Mouse (Mus musculus): ENCODE results near the gene Cd164l2. TPM values are rescaled to one million over a fixed set of nuclear protein-coding genes. Genes with fewer than 3 reads are reported as not detected.

Cd164l2 gene
- polyA plus RNA-seq, 1 experiment from 2014 or later, result 0.51 TPM

DNA sequence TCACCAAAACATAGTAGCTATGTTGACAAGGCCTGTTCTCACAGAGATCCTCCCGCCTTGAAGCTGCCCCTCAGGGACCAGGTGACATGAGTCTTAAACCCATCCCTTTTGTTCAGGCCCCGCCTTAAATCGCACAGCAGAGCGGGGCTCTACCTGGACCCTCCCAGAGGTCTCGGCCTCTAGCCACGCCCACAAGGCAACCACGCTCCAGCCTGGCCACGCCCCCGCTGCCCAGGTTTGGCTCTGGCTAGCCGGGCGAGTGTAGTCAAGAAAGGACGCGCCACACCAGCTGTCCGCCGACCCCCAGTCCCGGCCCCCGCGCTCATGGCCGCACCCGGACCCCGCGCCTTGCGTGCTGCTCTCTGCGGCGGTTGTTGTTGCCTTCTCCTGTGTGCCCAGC is 8.7 kb downstream of the Cd164l2 start:
- no peak for DNase-seq (ENCODE audit: low read depth, low spot score)
- H3K27me3 ChIP-seq, result no peaks in the 10 kb centered on the region
- CTCF ChIA-PET, result interaction anchor here (1.2 to 2.0 kb wide), 2 partner anchors 77 kb away, joined by 3 to 8 read pairs; no protein-coding TSS in a partner anchor

DNA sequence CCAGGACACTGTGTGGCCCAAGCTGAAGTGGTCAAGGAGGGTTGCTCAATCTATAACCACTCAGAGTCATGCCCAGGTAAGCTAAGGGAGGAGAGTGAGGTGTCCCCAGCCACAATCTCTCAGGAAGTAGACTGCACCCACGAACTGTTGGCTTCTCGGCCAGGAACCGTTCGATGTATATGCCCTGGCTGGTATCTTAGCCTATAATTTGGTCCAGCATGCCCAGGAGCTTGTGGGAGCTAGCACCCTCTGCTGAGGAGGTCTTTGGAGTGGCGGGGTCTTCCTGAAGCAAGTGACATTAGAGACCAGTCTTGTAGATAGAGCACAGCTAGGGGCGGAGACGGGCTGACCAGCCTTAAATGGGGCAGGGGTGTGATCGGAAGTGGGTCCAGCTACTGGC is 9.8 kb downstream of the Cd164l2 start:
- CTCF ChIA-PET, result interaction anchor here (2.0 kb wide), 1 partner anchor 76 kb away, joined by 8 read pairs; no protein-coding TSS in a partner anchor
- DNase-seq (ENCODE audit: low read depth, low spot score) (no peak), ATAC-seq (no peak)
- in situ Hi-C loops (cut with MboI; ENCODE audit: low pct_unique_long_range_greater_than_20kb), result no loop called here
- POLR2A ChIA-PET, result interaction anchor here (0.5 kb wide), 2 partner anchors 147 to 1405 kb away, joined by 3 to 4 read pairs; no protein-coding TSS in a partner anchor
- no peaks in the 10 kb centered on the region for H3K27me3 ChIP-seq
- no peak for TF ChIP-seq CTCF (IDR thresholded peaks at IDR 0.05)

More for the DNA sequence above, 8.7 kb downstream of the Cd164l2 start:
- no peak for ATAC-seq
- POLR2A ChIA-PET, result no interaction called here
- TF ChIP-seq CTCF (IDR thresholded peaks at IDR 0.05), result no peak
- in situ Hi-C loops (cut with MboI; ENCODE audit: low pct_unique_long_range_greater_than_20kb), result no loop called here

DNA sequence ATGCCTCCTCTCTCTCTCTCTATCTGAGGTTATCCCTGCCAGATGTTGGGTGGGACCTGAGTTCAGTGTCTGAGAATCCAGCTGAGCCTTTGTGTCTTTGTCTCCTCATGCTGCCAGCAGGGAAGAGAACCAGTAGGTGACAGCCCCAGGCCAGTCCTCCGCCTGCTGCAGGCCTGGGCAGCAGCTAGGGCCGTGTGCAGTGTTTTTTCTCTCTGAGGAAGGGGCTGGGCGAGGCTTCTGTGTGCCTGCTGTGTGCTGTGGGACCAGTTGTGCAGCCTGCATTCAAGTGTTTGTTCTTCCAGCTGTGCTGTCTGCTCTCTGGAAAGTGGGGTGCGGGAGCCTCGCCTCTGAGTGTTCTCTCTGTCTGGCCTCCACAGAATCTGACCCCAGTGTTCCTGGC is 11.9 kb downstream of the Cd164l2 start:
- no peak for DNase-seq (ENCODE audit: low read depth, low spot score)
- ChIA-PET CTCF (no interaction called here), POLR2A (no interaction called here)
- H3K27me3 ChIP-seq, result no peaks in the 10 kb centered on the region
- no peak for ATAC-seq
- no peak for TF ChIP-seq CTCF (IDR thresholded peaks at IDR 0.05)
- in situ Hi-C loops (cut with MboI; ENCODE audit: low pct_unique_long_range_greater_than_20kb), result no loop called here

DNA sequence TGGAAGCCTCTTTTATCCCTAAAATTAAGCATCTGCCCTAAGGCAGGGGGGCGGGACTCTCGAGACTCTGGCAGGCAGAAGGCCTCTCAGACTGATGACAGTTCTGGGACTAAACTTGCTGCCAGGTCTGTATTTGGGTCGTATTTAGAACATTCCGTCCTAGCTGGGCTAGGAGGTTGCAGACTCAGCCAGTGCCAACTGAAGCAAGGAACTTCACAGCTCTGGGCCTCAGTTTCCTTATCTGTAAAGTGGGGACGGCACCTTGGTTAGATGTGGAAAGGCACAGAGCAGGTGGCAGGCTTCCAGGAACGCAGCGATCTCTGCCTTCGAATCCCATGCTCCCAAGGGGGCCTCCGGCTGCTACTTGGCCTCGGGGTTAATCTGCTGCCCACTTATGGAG is 14.1 kb downstream of the Cd164l2 start:
- H3K27me3 ChIP-seq, result no peaks in the 10 kb centered on the region
- ATAC-seq (no peak), DNase-seq (ENCODE audit: low read depth, low spot score) (no peak)
- CTCF ChIA-PET, result no interaction called here
- no peak for TF ChIP-seq CTCF (IDR thresholded peaks at IDR 0.05)
- POLR2A ChIA-PET, result no interaction called here
- in situ Hi-C loops (cut with MboI; ENCODE audit: low pct_unique_long_range_greater_than_20kb), result no loop called here

DNA sequence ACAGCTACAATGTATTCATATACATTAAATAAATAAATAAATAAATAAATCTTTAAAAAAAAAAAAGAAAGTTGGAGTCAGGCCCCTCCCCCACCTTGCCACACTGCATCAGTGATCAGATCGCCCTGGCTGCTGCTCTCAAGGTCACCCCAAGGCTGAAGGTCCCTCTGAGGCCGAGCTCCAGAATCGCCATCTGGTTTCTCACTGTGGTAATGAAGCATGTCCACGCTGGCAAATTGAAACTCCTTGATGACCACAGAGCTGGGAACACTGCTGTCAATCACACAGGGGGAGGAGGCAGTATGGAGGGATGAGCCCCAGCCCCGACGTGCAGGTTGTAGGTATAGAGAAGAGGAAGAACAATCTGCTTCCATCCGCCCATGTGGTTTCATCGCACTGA is 15.7 kb downstream of the Cd164l2 start:
- no peak for ATAC-seq
- no peaks in the 10 kb centered on the region for H3K27me3 ChIP-seq
- DNase-seq (ENCODE audit: low read depth, low spot score), result no peak
- POLR2A ChIA-PET, result interaction anchor here (0.7 kb wide), 1 partner anchor 214 kb away, joined by 5 read pairs; no protein-coding TSS in a partner anchor
- TF ChIP-seq CTCF (IDR thresholded peaks at IDR 0.05), result no peak
- CTCF ChIA-PET, result no interaction called here
- in situ Hi-C loops (cut with MboI; ENCODE audit: low pct_unique_long_range_greater_than_20kb), result no loop called here

DNA sequence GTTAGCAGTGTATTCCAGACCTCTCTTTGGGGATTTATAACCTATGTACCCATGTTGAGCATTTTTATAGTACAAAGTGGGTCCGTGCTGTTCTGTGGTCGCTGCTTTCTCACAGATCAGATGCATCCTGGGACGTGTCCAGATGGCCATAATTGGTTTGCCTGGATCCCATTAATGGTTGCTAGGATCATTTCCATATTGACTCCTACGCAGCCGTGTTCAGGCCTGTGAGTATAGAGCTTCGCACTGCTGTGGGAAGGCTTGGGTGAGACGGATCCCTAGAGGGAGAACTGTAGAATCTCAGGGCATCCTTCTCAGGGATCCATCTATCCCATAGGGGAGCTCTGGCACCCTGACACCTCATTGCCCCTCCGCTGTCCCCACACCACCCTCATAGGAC is 17.7 kb downstream of the Cd164l2 start:
- TF ChIP-seq CTCF (IDR thresholded peaks at IDR 0.05), result no peak
- DNase-seq (ENCODE audit: low read depth, low spot score), result no peak
- ChIA-PET CTCF (no interaction called here), POLR2A (no interaction called here)
- H3K27me3 ChIP-seq, result no peaks in the 10 kb centered on the region
- in situ Hi-C loops (cut with MboI; ENCODE audit: low pct_unique_long_range_greater_than_20kb), result no loop called here
- no peak for ATAC-seq

DNA sequence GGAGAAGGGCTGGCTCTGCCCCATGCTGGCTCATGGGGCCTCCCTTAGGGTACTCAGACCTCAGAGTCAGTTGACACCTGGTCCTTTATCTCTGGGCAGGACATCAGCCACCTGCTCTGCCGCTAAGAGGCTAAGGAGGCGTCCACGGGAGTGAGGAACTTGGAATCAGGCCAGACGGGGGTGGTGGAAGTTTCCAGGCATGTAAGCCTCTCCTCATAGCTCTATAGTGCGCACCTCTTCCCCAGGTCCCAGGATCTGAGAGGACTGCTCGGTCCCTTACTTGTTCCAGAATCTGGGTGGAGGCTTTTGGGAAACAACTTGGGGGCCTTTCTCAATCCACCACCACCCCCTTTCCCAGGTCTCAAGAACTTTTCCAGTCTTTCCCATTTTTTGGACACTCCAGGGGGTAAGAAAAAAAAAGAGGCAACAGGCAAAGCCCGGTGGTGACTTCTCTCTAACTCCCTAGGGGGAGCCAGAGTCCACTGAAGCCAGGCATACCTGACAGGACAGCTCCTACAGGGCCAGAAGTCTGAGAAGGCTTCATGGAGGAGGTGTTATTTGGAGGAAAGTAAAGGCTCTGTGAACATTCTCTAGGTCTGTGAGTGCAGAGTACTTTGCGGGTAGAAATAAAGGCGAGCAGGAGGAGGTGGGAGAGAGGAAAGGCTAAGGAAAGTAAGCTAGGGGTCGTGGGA is 21.5 kb downstream of the Cd164l2 start:
- in situ Hi-C loops (cut with MboI; ENCODE audit: low pct_unique_long_range_greater_than_20kb), result loop anchor here (5.0 kb wide), 1 partner anchor 69 kb away; no protein-coding TSS in a partner anchor
- no peaks in the 10 kb centered on the region for H3K27me3 ChIP-seq
- no peak for DNase-seq (ENCODE audit: low read depth, low spot score)
- TF ChIP-seq CTCF (IDR thresholded peaks at IDR 0.05), result no peak
- peak; percentile 35 for ATAC-seq
- ChIA-PET POLR2A (no interaction called here), CTCF (interaction anchor here (0.7 to 1.3 kb wide), 2 partner anchors 18 to 43 kb away, joined by 4 to 6 read pairs; no protein-coding TSS in a partner anchor)

DNA sequence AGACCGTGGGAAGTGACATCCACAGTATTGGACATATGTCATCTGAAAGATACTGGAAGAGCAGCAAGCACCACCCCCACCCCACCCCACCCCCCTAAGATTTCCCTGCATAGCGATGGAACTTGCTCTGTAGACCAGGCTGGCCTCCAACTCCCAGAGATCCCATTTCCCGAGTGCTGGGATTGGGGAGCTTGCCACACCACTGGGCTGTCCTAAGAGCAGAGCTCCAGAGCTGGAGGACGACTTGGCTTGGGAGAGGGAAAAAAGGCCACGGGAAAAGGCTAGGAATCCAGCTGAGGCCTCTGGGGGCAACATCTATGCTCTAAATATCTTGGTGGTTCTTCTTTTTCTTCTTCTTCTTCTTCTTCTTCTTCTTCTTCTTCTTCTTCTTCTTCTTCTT is 22.8 kb downstream of the Cd164l2 start:
- in situ Hi-C loops (cut with MboI; ENCODE audit: low pct_unique_long_range_greater_than_20kb), result loop anchor here (5.0 kb wide), 1 partner anchor 68 kb away; no protein-coding TSS in a partner anchor
- no peaks in the 10 kb centered on the region for H3K27me3 ChIP-seq
- CTCF ChIA-PET, result no interaction called here
- POLR2A ChIA-PET, result no interaction called here
- DNase-seq (ENCODE audit: low read depth, low spot score) (no peak), ATAC-seq (no peak)
- no peak for TF ChIP-seq CTCF (IDR thresholded peaks at IDR 0.05)

DNA sequence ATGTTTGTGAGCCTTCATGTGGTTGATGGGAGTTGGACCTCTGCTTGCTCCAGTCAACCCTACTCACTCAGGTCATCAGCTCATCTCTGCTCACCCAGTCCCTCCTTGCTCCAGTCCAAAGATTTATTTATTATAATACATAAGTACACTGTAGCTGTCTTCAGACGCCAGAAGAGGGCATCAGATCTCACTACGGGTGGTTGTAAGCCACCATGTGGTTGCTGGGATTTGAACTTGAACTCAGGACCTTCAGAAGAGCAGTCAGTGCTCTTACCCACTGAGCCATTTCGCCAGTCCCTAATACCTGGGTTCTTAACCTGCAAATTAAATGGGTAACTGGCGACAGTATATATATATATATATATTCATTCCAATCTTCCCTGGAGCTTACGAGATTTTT is 23.5 kb downstream of the Cd164l2 start:
- ChIA-PET CTCF (no interaction called here), POLR2A (no interaction called here)
- no peak for TF ChIP-seq CTCF (IDR thresholded peaks at IDR 0.05)
- in situ Hi-C loops (cut with MboI; ENCODE audit: low pct_unique_long_range_greater_than_20kb), result no loop called here
- no peaks in the 10 kb centered on the region for H3K27me3 ChIP-seq
- no peak for ATAC-seq
- no peak for DNase-seq (ENCODE audit: low read depth, low spot score)

DNA sequence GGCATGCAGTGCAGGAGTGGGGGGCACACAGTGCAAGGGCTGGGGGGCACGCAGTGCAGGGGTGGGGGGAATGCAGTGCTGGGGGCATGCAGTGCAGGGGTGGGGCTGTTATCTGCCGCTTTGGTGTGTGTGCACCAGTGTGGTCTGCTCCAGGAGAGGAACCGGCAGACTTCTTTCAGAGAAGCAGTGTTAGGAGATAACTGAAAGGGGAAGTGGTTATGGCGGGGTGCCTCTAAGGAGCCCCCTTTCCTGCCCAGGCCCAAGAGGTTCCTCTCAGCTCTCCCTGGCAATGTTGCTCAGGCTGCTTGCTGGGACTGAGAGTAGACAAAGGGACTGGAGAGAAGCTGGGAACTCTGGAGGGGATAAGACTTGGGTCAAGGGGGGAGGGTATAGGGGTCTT is 26.0 kb downstream of the Cd164l2 start:
- in situ Hi-C loops (cut with MboI; ENCODE audit: low pct_unique_long_range_greater_than_20kb), result no loop called here
- DNase-seq (ENCODE audit: low read depth, low spot score) (no peak), ATAC-seq (no peak)
- ChIA-PET CTCF (no interaction called here), POLR2A (no interaction called here)
- no peak for TF ChIP-seq CTCF (IDR thresholded peaks at IDR 0.05)
- H3K27me3 ChIP-seq, result no peaks in the 10 kb centered on the region

DNA sequence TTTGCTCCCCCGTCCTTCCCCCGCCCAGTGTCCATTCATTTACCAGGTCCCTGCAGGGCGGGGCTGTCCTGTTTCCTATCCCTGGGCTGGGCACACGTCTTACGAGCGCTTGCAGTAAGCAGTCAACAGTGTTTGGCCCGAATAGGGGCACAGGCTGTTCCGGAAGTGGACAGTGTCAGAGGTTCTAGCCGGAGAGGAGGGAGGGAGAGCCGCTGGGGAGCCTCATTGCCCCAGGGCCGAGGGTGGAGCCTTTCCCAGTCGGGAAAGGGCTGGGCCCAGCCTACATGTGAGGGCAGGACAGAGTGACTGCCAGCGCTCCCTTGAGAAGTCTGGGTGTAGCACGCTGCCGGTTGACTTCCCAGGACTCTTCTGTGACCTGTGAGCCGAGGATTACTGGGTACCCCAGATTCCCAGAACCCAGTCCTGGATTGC is 28.6 kb downstream of the Cd164l2 start, which contains the start of gene Map3k6:
Gene Map3k6, plus strand, starts transcription at position 329 of the 432 bp plus-strand sequence.
- CTCF ChIA-PET, result interaction anchor here (1.1 kb wide), 1 partner anchor 31 kb away, joined by 3 read pairs; no protein-coding TSS in a partner anchor
- peak; percentile 31 for ATAC-seq
- in situ Hi-C loops (cut with MboI; ENCODE audit: low pct_unique_long_range_greater_than_20kb), result no loop called here
- no peak for DNase-seq (ENCODE audit: low read depth, low spot score)
- H3K27me3 ChIP-seq, result no peaks in the 10 kb centered on the region
- POLR2A ChIA-PET, result interaction anchor here (0.6 to 1.6 kb wide), 3 partner anchors 14 to 239 kb away, joined by 3 to 4 read pairs (median 3); no protein-coding TSS in a partner anchor
- TF ChIP-seq CTCF (IDR thresholded peaks at IDR 0.05), result no peak
